Mouse (Mus musculus): ENCODE data around the gene Mrpl30.

GRCm38 (mm10) chr1:37846878-37847277 lies 43.4 kb upstream of the Mrpl30 start:
- TF ChIP-seq CTCF (IDR thresholded peaks at IDR 0.05; ENCODE audit: low read depth, low read length) (no peak), POLR2A (IDR thresholded peaks at IDR 0.05; ENCODE audit: borderline replicate concordance, low read depth, low read length) (no peak)
